Comparison of ENCODE assay signal across 26 mouse cellular contexts in genomic region chr7:134723509-134723908, GRCm38 (mm10). TPM values are rescaled to one million over a fixed set of nuclear protein-coding genes. Genes with fewer than 3 reads are reported as not detected.
A peak's percentile ranks its signal among the peaks of the same experiment; 100 is the strongest.
DNase-seq lines count a peak whose midpoint lies in the region; ATAC-seq lines count a peak whose summit lies in the region.
"Had no signal": no experiment of that assay in that cellular context is flagged by ENCODE, and none has a peak within 500 bp of the region (broad histone marks: within the 10 kb centered on the region; RNA-seq: fewer than 3 reads in every experiment).

No protein-coding gene starts in this region.

- WGBS in midbrain, embryonic 11.5 days = 87% methylated on average over 5 of the region's 5 CpGs
- WGBS in midbrain, embryonic 15.5 days = 87% methylated on average over 5 of the region's 5 CpGs

- ATAC-seq in midbrain, embryonic 11.5 days (ENCODE audit: low FRiP score) = no peak
- no peak for ATAC-seq in midbrain, embryonic 15.5 days (replicated peaks)
- ATAC-seq in common myeloid progenitor, adult 5-6 weeks (replicated peaks; ENCODE audit: low read depth, poor library complexity, severe bottlenecking) = peak; percentile 63
- ATAC-seq: activated CD4-positive, CD25-positive, alpha-beta regulatory T cell, adult 4 months; CD4-positive, CD25-positive, alpha-beta regulatory T cell, adult 4 months; forebrain, embryonic 15.5 days; intestine, postnatal 0 days had no signal

- H3K27me3 ChIP-seq in midbrain, embryonic 11.5 days (ENCODE audit: control insufficient read depth, insufficient read depth, low read length) = no peaks in the 10 kb centered on the region
- no peaks in the 10 kb centered on the region for H3K27me3 ChIP-seq in midbrain, embryonic 15.5 days (replicated peaks)
- H3K27me3 ChIP-seq: embryonic facial prominence, embryonic 13.5 days; forebrain, embryonic 12.5 days; forebrain, embryonic 15.5 days; heart, embryonic 13.5 days; hindbrain, embryonic 15.5 days had no signal

- H3K9ac ChIP-seq in midbrain, embryonic 11.5 days (ENCODE audit: low read length) = no peak overlapping the region
- H3K9ac ChIP-seq in midbrain, embryonic 15.5 days = no peak overlapping the region
- H3K9ac ChIP-seq: embryonic facial prominence, embryonic 13.5 days; forebrain, embryonic 12.5 days; forebrain, embryonic 15.5 days; heart, embryonic 13.5 days; hindbrain, embryonic 12.5 days; hindbrain, embryonic 15.5 days had no signal

- H3K4me2 ChIP-seq in midbrain, embryonic 11.5 days = no peak overlapping the region
- no peak overlapping the region for H3K4me2 ChIP-seq in midbrain, embryonic 15.5 days
- H3K4me2 ChIP-seq: embryonic facial prominence, embryonic 13.5 days; forebrain, embryonic 12.5 days; forebrain, embryonic 15.5 days; heart, embryonic 13.5 days; hindbrain, embryonic 12.5 days; hindbrain, embryonic 15.5 days had no signal

- H3K9me3 ChIP-seq in midbrain, embryonic 11.5 days (ENCODE audit: control insufficient read depth, low read length) = no peaks in the 10 kb centered on the region
- no peaks in the 10 kb centered on the region for H3K9me3 ChIP-seq in midbrain, embryonic 15.5 days
- H3K9me3 ChIP-seq: embryonic facial prominence, embryonic 10.5 days; embryonic facial prominence, embryonic 13.5 days; forebrain, embryonic 12.5 days; forebrain, embryonic 15.5 days; heart, embryonic 10.5 days; heart, embryonic 13.5 days; hindbrain, embryonic 12.5 days; hindbrain, embryonic 15.5 days had no signal

- peaks cover 14% of the 10 kb centered on the region for H3K4me1 ChIP-seq in midbrain, embryonic 11.5 days (ENCODE audit: control insufficient read depth, insufficient read depth, low read length)
- H3K4me1 ChIP-seq in midbrain, embryonic 15.5 days = peaks cover 14% of the 10 kb centered on the region

- no peaks in the 10 kb centered on the region for H3K36me3 ChIP-seq in midbrain, embryonic 11.5 days (ENCODE audit: control insufficient read depth, insufficient read depth, low read length)
- no peaks in the 10 kb centered on the region for H3K36me3 ChIP-seq in midbrain, embryonic 15.5 days (replicated peaks)
- H3K36me3 ChIP-seq: forebrain, embryonic 12.5 days; forebrain, embryonic 15.5 days; hindbrain, embryonic 12.5 days; hindbrain, embryonic 15.5 days had no signal

- DNase-seq in adrenal gland, postnatal 10 days = peak; percentile 29
- DNase-seq in adrenal gland, postnatal 25 days = no peak
- DNase-seq in midbrain, embryonic 11.5 days (ENCODE audit: low spot score, missing footprints) = peak; percentile 69
- no peak for DNase-seq in spleen, postnatal 10 days (ENCODE audit: low spot score in 2 of 2)
- DNase-seq in layer of hippocampus, postnatal 25 days (ENCODE audit: extremely low spot score in 1 of 2, low spot score in 1 of 2) = no peak
- DNase-seq: cerebellum, adult 11-12 months; cerebellum, adult 8-10 months; embryo, embryonic 11 days; gastrocnemius, postnatal 25 days; heart, adult 2 months; heart, postnatal 14 days; kidney, adult 2 months had no signal

- H3K27ac ChIP-seq in midbrain, embryonic 11.5 days (ENCODE audit: low read depth, low read length) = no peak overlapping the region
- H3K27ac ChIP-seq in midbrain, embryonic 15.5 days = no peak overlapping the region
- H3K27ac ChIP-seq: embryonic facial prominence, embryonic 10.5 days; embryonic facial prominence, embryonic 13.5 days; forebrain, embryonic 12.5 days; forebrain, embryonic 15.5 days; heart, adult 2 months; heart, embryonic 10.5 days; heart, embryonic 13.5 days; hindbrain, embryonic 12.5 days; hindbrain, embryonic 15.5 days had no signal

- H3K4me3 ChIP-seq in midbrain, embryonic 11.5 days (ENCODE audit: low read depth, low read length) = no peak overlapping the region
- no peak overlapping the region for H3K4me3 ChIP-seq in midbrain, embryonic 15.5 days
- H3K4me3 ChIP-seq: embryonic facial prominence, embryonic 10.5 days; embryonic facial prominence, embryonic 13.5 days; erythroblast, embryonic 14.5 days; forebrain, embryonic 12.5 days; forebrain, embryonic 15.5 days; heart, adult 2 months; heart, embryonic 10.5 days; heart, embryonic 13.5 days; hindbrain, embryonic 12.5 days; hindbrain, embryonic 15.5 days had no signal

RNA-seq across cellular contexts. Expression of gene Dock1, which starts 53.1 kb away (rescaled TPM):
- 100 to 1,000 TPM in 1 of 2 experiments, 10 to 100 TPM in 1; 86.5 to 107 TPM for total RNA-seq in adrenal gland, postnatal 10 days (2021)
- 182 and 201 TPM in 2 replicates for total RNA-seq in adrenal gland, postnatal 25 days (2021)
- polyA plus RNA-seq in midbrain, embryonic 11.5 days (2014; fragmentation: Nextera tagmentation; extraction: Ambion mirVana) = 17.6 and 18.3 TPM in 2 replicates
- 6.0 and 7.2 TPM in 2 replicates for polyA plus RNA-seq in midbrain, embryonic 15.5 days (2015; fragmentation: Nextera tagmentation; extraction: Ambion mirVana)
- 8.6 and 9.2 TPM in 2 replicates for total RNA-seq in common myeloid progenitor, adult 5-6 weeks (2017)
- 10 to 100 TPM; 24.6 TPM for total RNA-seq in layer of hippocampus, postnatal 25 days (2021)
- polyA plus RNA-seq: erythroblast, embryonic 14.5 days had no signal

Comparison
In these comparisons a context has a peak if more than half of its experiments do, and no peak if none do; other contexts are left out.
1. DNase-seq: peak in adrenal gland, postnatal 10 days (single experiment) and midbrain, embryonic 11.5 days (single experiment); none in adrenal gland, postnatal 25 days (single experiment), spleen, postnatal 10 days (0 of 2) and layer of hippocampus, postnatal 25 days (0 of 2).